Mouse (Mus musculus) retina, postnatal 1 day (tissue): ENCODE results near the gene Glis3.

ENCODE experiments used
- DNase-seq: peaks from one replicate; pipeline ENCODE4 v3.0.0-alpha.2; 2012

Gene Glis3

DNA sequence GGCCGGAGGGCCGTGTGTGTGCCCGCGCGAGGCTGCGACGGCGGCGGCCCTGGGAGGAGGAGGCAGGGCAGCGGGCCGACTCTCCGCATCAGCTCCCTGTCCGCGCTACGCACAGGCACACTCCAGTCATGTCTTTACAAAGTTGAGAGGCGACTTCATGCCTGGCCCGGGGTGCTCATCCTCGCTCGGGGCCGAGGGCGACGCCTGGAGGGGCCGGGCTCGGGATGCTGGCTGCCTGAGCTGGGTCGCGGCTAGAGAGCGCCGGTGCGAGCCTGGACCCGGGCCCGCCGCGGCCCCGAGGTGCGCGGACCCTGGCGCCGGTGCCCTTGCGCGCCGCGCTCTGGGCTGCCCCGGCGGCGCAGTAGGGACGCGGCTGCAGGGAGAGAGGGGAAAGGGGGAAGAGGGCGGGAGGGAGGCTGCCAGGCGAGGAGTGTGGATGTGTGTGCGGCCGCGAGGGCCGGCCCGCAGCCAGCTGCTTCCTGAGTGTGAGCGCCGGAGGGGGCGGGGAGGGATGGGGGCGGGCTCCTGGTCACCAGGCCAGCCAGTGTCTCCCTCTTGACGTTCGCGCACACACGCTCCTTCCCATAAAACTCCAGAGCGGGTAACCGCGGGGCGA, at the start of gene Glis3:
TSS of gene Glis3 (minus strand) at position 302 of the 616 bp plus-strand sequence.
- DNase-seq, result peak; percentile 88

DNA sequence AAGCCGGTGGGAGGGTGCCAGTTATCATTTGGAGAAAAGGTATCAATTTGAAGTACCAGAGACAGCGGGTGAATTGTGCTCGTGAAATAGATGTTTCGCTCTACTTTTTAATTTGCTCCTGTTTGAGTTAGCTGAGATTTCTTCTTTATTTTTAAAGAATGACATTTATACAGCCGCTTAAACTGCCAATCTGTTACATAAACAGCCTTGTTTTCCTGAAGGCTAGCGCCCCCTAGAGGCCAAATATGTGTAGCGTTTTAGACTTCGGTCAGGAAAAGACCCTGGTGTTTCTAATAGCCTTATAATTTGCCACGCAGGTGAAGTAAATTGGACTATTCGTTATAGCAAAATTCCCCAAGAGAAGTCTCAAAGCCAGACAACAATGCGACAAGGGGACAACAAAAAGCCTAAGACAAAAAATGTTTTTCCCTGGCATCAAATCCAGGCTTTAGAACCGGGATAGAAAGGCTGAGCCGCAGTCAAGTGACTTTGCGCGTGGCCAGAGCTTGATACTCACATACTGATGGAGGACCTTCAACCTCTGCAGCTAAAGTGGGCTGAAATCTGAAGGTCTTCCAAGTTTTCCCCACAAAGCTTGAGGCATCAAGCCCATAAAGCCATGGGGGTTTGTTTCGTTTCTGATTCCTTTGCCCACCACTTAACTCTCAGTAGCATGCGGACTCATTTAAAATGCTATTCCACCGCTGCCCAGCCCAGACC, 46.4 kb upstream of the Glis3 start:
- DNase-seq, result peak; percentile 77

DNA sequence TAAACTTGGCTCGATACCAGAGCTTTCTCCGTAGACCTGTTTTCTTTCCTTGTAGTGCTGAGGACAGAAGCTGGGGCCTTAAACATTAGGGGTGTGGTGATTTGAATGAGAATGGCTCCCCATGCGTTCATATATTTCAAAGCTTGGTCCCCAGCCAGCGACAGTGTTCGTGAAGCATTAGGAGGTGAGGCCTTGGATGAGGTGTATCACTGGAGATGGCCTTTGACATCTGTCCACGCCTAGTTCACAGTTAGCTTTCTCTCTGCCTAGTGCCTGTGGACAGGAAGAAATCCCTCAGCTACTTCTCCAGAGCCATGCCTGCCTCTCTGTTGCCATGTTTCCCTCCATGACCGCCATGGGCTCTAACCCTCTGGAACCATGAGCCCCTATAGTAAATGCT, 44.8 kb upstream of the Glis3 start:
- no peak for DNase-seq

DNA sequence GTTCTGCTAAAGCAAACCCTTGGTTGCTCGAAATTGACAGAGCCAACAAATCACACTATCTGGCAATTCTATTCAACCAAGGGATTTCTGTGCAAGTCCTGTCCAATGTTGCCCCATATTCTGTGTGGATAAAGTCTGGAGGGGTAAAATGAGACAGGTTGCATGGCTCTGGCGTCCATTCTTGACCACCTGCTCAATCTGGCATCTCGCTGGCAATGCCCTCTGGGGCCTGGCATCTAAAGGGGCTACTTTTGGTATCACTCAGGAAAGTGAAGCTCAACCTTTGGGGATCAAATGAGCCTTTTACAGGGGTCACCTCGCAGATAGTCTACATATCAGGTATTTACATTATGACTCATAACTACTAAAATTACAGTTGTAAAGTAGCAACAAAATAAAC, 42.7 kb upstream of the Glis3 start:
- DNase-seq, result no peak

DNA sequence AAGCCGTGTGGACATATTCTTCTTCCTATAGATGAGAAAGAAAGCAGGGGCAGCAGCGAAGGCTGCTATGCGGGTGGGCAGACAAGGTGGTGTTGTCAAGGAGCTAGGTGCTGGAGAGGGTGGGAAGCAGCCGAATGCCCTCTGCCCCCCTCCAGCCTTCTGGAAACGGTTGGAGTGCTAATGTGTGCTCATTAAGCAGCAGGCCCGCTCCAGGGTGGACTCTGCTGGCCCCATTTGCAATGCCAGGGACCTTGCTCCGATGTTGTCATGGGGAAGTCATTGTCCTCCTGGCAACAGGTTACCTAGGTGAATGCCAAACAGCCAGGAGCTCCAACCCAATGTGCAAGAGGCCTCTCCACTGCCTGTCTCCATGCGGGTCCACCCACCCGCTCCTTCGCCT, 42.0 kb upstream of the Glis3 start:
- DNase-seq, result no peak

DNA sequence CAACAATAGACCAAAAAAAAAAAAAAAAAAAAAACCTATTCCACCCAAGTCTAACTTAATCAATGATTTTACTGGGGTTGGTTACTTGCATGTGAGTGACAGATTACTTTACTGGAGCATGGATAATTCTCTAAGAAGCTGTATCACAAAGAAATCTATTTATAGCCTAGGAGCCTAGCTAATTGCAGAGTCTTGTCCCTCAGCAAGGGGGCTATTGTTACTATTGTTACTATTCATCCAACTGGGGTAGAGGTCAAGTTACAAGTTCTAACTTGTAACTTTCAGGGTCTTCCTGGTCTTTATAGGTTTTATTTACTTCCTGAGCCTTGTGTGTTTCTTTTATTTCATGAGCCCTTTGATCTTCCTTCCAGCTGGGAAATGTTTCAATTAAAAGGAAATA, 40.1 kb upstream of the Glis3 start:
- DNase-seq, result peak; percentile 44

DNA sequence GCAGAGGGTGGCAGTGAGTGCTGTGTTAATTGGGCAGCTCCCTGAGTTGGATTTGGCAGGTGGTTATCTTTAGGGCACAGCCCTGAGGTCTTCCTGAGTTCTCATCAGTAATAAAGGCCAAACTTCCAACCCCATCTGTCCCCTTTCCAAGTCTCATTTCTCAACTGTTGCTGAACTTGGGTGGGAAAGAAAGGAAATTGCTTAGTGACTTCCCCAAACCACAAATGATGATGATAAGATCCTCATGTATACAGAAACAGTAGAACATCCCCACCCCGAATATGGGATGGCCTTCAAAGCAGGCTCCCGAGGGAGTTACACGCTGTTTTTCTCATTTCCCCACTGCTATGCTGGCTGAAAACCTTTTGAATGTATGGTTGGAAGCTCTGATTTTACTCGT, 34.8 kb upstream of the Glis3 start:
- no peak for DNase-seq

DNA sequence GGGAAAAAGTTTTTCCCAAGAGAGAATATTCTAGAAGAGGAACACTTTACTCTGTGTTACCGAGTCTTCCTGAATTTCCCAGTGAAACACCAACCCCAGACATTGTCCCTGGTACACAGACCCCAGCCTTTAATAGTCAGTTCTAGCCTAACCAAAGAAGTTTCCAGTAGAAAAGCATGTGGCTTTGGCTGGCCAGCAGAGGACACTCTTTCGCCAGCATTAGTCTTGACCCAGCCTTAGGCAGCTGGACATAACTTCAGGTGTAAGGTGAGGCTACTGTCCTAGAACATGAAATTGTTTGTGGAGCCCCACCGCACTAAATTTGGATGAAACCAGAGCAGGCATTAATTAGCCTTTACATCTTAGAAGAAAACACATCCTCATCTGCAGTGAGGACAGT, 17.8 kb upstream of the Glis3 start:
- DNase-seq, result no peak

DNA sequence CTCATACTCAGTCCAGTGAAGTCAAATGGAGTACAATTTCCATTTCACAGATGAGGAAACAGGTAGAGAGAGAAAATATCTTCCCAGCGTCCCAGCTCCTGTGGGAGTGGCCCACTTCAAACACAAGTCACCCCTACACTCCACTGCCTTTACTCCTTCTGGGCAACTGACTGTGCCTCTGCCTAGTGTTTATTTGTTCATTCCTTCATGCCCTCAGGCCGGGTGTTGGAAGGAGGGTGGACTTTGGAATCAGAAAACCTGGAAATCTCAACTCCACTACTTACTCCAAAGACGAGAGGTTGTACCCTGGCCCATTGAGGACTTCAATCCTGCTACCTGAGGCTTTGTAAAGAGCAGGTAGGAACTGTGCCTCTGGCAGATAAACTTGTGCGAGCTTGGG, 6.5 kb upstream of the Glis3 start:
- no peak for DNase-seq

DNA sequence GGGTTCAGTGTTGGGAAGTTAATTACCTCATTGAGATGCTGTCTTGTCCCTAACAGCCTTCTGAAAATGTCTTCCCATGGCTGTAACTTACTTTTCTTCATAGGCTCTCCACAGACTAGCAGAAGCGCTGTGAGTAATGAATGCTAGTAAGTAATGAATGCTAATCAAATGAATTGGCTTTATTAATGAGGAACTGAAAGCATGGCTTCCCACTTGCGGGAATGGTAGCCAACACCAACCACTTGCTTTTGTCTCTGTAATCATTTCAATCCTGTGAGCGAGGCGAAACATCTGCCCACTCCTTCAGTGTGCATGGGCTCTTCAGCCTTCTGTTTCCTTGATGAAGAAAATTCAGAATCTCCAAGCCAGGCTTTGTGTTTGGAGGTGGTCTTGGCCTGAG, 5.6 kb upstream of the Glis3 start:
- DNase-seq, result no peak

DNA sequence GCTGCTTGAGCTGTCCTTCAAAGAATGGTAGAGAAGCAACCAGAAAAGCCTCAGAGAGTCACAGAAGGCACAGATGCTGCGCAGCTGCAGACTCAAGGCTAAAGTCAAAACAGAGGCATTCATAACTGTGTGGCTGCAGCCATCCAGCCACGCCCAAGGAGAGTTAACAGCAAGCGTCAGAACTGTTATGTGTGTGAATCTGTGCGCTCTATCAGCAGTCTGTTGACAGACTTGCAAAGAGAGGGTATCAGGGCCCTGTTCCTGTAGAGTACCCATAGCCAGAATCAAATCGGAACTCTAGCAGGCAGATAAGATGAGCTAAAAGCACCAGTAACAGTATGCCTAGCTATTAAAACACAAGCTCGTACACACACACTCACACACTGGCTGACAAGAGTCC, 4.5 kb upstream of the Glis3 start:
- no peak for DNase-seq

DNA sequence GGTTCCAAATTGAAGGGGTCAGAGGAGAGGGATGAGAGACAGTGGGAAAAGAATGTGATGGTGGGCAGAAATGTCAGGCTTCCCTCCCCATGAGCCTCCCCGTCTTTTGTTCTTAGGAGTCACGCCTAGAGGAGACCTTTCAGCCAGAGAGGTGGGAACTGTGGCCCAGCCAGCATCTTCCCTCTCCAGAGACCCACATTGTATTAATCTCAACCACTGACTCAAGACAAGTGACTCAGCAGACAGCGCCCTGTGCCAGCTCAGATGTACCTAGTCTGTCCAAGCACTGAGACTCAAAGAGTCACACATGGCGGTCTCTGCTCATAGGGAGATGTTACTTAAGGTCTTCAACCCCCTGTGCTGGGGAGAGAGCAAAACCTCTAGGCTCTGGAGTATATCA, 3.5 kb upstream of the Glis3 start:
- no peak for DNase-seq

DNA sequence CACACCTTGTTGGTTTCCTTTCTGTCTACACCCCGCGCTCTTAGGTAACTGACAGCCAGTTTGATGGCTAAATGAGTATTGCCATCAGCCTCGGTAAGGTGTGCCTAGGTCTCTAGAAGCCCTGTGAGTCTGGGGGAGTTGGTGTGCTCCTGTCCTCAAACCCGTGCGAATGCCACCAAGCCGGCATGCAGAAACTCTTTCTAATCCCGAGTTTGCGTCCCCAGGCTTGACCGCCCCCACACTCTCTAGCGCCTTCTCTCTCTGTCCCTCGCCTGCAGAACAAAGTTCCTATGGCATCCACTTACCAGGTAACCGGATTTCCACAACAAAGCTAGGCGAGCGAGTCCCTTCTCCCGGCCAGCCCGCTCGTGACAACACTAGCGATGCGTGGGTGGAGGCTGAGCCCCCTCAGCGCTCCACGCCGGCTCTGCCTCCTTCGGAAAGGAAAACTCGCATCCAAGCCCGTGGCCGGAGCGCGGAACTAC, 544 bp downstream of the Glis3 start:
- no peak for DNase-seq

DNA sequence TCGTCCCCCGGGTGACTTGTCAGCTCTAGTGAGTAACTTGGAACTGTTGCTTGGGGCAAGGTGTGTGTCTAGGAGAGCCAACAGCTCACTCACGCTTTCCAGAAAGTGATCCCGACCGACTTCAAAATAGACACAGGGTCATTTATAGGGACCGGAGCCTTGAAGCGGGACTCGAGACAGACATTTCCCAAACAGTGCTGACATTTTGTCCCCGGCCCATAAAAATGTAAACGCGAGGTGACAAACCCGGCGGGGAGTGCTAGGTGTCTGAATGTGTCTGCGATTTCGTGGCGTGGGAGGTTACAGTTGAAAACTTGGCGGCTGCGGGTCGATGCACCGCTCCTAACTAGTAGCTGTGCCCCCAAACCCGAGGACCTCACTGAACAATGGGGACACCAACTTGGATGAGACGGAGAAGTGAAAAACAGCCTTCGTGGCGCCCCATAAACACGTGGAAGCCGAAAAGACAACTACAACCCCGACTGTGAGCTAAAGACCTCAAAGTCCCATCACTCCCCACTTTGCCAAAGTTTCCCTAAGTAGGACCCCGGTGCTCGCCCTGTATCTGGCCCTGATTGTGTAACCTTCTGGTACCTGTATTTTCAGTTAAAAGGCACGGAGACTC, 1.1 kb downstream of the Glis3 start:
- peak; percentile 28 for DNase-seq

DNA sequence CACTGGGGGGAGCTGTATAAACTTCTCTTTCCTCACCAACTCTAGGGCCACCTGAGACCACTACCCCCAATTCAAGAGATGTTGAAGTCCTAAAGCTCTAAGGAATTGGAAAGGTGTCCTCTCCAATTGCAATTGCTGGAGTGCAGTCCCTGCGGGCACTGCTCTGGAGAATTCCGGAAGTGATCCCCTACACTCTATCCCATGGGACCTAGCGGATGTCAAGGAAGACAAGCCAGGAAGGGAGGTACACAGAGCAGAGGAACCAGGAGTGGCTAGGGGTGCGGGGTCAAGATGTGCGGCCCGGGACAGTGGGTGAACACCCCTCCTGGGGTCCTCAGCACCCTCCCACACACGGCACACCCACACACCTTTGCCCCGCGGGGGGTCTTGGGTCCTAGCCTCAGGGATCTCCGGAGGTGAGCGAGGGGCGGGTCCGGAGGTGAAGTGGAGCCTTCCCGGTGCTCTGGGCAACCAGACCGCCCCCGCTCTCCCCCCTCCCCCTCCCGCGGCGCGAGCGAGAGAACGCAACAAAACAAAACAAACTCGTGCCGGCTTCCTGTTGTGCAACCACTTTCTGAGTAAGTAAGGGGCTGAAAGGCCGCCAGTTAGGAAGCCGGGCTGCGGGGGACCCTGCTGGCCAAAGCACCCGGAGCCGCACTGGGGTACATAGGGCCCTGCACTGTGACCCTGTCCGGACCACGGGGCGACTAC, 2.0 kb downstream of the Glis3 start:
- peak; percentile 43 for DNase-seq

DNA sequence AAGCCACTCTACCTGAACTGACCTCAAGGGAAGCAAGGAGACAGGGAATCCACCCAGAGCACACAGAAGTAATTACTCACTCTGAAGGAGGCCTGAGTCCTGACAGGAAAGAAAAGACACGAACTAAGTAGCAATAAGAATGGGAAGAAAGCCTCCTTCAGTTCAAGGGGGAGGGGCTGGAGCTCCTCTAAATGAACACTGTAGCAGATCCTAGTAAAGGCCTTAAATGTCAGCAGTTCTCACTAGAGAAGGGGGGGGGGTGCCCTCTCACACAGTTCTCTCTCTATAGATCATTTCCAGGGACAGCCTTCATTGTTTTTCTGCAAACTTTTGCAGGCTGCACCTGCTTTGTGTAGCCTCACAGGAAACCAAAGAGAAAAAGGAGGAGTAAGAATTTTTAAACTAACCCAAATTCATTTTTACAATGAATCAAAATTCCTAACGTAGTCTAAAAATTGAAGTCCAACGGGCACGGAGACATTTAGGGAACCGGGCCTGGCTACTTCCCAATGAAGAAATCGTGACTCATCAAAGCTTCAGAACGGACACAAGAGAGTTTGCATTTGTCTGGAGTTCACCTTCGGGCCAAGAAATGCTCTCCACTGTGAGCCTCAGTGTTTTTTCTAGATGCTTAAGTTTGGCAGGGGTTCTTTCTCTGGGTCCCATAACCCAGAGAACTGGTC, 2.7 kb downstream of the Glis3 start:
- DNase-seq, result no peak

DNA sequence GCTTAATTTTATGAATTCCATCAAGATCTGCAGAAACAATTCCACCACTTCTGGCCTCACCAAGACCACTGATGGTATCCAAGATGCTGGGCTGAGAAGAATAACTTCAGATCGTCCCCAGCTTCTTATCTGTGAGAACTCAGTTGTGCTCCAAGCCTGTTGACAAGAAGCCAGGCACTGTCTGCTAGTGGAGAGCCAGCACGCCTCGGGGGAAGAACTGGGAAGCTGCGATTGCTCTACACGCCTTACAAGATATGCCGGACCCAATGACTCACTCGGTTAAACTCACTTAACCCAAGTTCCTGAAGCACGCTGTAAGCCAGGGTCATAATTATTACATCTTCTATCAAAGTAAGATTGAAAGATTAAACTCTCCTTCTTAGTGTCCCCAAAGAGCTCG, 16.1 kb downstream of the Glis3 start:
- no peak for DNase-seq

DNA sequence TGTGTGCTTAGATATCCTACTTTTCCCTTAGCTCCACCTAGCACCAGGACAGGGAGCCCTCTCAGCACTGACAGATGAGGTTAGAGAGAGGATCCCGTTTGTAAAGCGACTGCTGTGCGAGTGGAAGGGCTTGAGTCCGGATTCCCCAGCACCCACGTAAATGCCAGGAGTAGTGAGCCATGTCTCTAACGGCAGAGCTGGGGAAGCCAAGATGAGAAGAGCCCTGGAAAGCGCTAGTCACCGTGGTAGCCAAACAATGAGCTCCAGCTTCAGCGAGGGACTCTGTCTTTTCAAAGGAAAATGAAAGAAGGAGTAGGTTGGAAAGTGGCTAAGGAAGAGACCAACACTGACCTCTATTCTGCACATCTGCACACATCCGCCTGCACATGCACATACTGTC, 16.7 kb downstream of the Glis3 start:
- DNase-seq, result no peak

DNA sequence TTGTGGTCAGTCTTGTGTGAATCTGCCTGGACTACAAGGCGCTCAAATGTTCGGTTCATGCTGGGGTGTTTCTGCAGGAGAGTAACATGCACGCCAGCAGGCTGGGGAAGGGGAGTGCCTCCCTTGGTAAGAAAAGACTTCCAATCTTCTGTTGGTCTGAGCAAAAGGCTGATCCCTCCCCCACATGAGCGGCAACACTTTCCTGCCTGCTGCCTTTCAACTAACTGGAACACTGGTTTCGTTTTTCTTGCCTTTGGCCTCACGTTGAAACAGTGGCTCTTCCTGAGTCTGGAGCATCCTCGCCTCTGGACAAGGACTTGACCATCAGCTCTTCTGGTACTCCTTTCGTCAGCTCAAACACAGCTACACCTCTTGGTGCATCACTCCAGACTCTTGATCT, 17.4 kb downstream of the Glis3 start:
- DNase-seq, result no peak

DNA sequence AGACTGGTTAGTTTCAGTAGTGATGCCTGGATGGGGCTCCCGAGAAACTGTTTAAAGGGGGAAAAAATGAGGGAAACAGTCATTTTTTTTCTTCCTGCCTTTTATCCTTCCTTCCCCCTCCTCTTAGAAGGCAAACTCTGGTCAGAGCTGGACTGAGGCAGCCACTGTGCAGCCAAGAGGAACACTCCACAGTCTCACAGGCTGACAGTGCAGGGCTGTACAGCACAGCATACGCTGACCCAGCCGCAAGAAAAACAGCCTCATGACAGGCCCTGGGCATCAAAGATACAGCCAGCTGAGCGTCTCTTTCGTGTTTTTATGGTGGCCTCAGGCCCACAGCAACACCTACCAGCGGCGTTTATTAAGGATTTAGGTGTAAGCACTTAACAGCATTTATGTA, 19.0 kb downstream of the Glis3 start:
- DNase-seq, result no peak

DNA sequence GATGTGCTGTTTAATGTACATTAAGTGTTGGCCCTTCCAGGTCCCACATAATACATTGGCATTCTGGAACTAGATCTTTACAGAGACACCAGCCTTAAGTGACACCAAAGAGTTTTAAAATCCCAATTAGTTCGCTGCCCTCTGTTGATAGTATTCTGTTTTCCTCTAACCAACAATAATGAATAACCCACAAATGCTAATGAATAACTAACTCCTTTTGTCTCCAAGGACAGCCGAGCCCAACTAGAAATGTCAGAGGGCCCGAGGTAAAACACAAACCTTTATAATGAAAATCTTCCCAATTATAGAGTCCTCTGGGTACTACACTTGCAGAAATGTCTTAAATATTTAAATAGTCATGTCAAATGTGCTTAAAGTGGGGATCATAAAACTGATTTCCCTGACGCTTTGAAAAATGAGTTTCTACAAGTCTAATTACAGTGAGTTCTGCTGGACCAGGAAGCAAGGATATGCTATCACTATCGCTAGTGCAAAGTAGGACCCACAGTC, 22.1 kb downstream of the Glis3 start:
- no peak for DNase-seq

DNA sequence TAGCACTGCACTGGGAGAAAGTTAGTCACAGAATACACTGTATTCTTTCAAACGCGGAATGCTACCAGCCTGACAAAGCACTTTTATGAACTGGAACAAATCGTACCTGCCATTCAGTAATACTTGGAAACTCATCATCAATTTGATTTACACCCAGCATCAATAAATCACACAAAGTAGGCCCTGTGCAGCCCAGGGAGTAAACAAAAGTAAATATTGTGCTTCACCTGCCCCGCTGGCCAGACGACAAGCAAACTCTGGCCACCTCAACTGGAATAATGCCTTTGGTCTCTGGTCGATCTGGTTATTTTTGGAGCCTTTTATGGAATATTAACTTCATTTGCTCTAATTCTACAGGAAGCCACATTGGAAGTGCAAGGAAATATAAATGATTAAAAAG, 23.0 kb downstream of the Glis3 start:
- no peak for DNase-seq

DNA sequence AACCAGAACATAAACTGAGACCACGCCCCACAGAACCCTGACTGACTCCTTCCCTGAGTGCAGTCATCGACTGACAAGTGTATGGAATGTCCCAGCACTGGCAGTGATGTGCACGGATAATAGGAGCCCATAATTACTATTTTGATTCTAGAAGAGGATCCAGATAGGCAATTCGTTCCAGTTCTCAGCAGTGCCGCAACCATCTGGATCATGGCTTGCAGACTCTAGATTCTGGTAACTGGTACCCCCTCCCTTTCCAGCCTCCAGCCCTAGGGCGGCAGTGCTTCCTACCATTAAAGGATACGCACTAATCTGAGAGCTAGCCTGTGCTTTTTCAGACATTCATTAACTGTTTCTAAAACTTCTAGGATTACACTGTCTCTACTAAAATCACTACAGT, 24.7 kb downstream of the Glis3 start:
- DNase-seq, result no peak
